Mouse (Mus musculus) C2C12 (cell line): ENCODE measurements at regions not wholly inside any gene's neighbourhood (a gene's known extent, or its start where the extent isn't known, plus 50 kb on each side); places are given as distances from the start of the nearest gene placed in this dataset.

Experiments used
- H3K27me3 ChIP-seq: one replicate; pipeline ENCODE4 v1.6.1; 2011; ENCODE audit not compliant: control insufficient read depth, insufficient read depth, insufficient read length
- H3K36me3 ChIP-seq: one replicate; pipeline ENCODE4 v1.6.1; 2011; ENCODE audit not compliant: control insufficient read depth, insufficient read depth
- H3K4me3 ChIP-seq: one replicate; pipeline ENCODE4 v1.5.1; 2011; ENCODE audit warnings: mild to moderate bottlenecking, control low read depth; ENCODE audit not compliant: poor library complexity, insufficient read depth, severe bottlenecking
- H3K79me2 ChIP-seq: one replicate; pipeline ENCODE4 v1.6.1; 2011; ENCODE audit not compliant: control insufficient read depth, insufficient read depth
- H3K79me3 ChIP-seq: one replicate; pipeline ENCODE4 v1.6.1; 2011; ENCODE audit warnings: low read depth, control low read depth
- H3ac ChIP-seq: one replicate; pipeline ENCODE3; 2011; ENCODE audit warnings: low read depth; ENCODE audit not compliant: control insufficient read depth, insufficient read length
- CEBPB ChIP-seq: IDR thresholded peaks from one replicate; pipeline ENCODE4 v1.6.1; 2011; ENCODE audit warnings: low read depth, mild to moderate bottlenecking, control low read depth, moderate library complexity
- CTCF ChIP-seq: IDR thresholded peaks from one replicate; pipeline ENCODE4 v1.5.1; 2011; ENCODE audit not compliant: control insufficient read depth, insufficient read depth, insufficient read length
- FOSL1 ChIP-seq: IDR thresholded peaks from one replicate; pipeline ENCODE4 v1.8.0; 2011; ENCODE audit warnings: mild to moderate bottlenecking, low read length; ENCODE audit not compliant: poor library complexity, insufficient read depth, severe bottlenecking
- MAX ChIP-seq: IDR thresholded peaks from one replicate; pipeline ENCODE4 v1.6.1; 2011; ENCODE audit warnings: mild to moderate bottlenecking, control low read depth
- MYOD1 ChIP-seq: IDR thresholded peaks from one replicate; pipeline ENCODE4 v1.6.1; 2011; ENCODE audit warnings: low read depth; ENCODE audit not compliant: control insufficient read depth, insufficient read length
- MYOG ChIP-seq: IDR thresholded peaks from one replicate; pipeline ENCODE4 v1.6.1; 2011; ENCODE audit not compliant: control insufficient read depth, insufficient read length; ENCODE audit errors: extremely low read depth
- USF1 ChIP-seq: IDR thresholded peaks from one replicate; pipeline ENCODE4 v1.6.1; 2011; ENCODE audit warnings: low read depth, mild to moderate bottlenecking, control low read depth, moderate library complexity

DNA sequence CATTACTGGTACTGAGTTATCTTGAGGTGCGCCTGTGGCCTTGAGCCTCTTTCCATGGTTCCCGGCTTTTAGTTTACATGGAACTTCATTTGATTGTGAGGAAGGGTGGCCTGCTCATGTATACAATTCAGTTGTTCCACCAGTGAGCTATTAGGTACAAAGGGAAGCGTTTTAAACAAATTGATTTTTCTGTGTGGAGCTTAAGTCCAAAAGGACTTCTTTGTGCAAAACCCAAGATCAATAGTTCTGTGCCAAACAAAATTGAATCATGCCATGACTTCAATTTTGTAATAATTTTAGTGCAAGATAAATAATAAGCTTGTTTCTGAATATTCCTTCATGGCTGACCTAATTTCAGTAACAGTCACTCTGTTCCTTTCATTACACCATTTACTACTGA, 674.3 kb upstream of the Adgrl2 start:
- Histone ChIP-seq H3K27me3 (no peaks in the 10 kb centered on the region), H3K4me3 (no peak overlapping the region), H3ac (no peak overlapping the region), H3K36me3 (no peaks in the 10 kb centered on the region), H3K79me3 (no peaks in the 10 kb centered on the region), H3K79me2 (no peaks in the 10 kb centered on the region)
- TF ChIP-seq MYOD1: no peak
- TF ChIP-seq CEBPB: no peak
- no peak for TF ChIP-seq CTCF
- TF ChIP-seq MAX: no peak
- no peak for TF ChIP-seq MYOG
- TF ChIP-seq FOSL1: no peak
- TF ChIP-seq USF1: no peak

DNA sequence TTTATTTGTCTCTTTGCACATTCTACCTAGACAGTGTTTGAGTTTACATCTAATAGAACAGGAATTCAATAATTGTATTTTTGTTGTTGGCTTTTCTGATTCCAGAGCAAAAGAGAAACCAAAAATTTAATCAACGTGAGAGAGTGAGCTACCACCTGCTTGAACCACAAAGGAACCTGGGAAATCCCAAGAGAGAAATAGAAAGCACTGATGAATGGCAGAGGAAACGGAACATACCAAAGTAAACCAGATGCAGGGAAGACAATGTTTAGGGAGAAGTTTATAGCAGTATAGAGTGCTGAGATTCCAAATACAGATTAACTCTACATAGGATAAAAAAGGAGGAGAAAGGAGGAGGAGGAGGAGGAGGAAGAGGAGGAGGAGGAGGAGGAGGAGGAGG, 648.0 kb upstream of the Adgrl2 start:
- Histone ChIP-seq H3K36me3 (no peaks in the 10 kb centered on the region), H3ac (no peak overlapping the region), H3K79me3 (no peaks in the 10 kb centered on the region), H3K4me3 (no peak overlapping the region), H3K79me2 (no peaks in the 10 kb centered on the region), H3K27me3 (no peaks in the 10 kb centered on the region)
- no peak for TF ChIP-seq MYOG
- TF ChIP-seq MAX: no peak
- no peak for TF ChIP-seq CEBPB
- no peak for TF ChIP-seq CTCF
- no peak for TF ChIP-seq USF1
- no peak for TF ChIP-seq MYOD1
- no peak for TF ChIP-seq FOSL1

DNA sequence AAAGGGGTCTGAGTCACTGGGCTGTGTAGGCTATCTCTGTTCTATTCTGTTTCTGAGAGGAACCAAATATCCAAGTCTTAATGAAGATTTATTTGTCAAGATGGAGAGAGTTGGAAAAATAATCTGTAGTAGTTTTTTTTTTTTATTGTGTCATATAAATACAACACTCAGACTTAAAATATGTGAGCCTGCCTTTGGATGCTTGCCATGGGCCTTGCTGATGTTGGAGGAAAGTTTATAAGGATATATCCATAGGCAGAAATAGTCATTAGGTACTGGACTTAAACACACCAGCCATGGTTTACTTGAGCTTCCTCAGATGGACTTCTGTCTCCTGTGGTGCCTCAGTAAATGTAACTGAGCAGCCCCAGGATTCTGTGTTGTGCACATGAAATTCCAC, 635.8 kb upstream of the Adgrl2 start:
- Histone ChIP-seq H3K4me3 (no peak overlapping the region), H3K36me3 (no peaks in the 10 kb centered on the region), H3K79me2 (no peaks in the 10 kb centered on the region), H3ac (no peak overlapping the region), H3K79me3 (no peaks in the 10 kb centered on the region), H3K27me3 (no peaks in the 10 kb centered on the region)
- TF ChIP-seq MYOG (no peak), FOSL1 (no peak), USF1 (no peak), MYOD1 (no peak), MAX (no peak), CEBPB (no peak), CTCF (no peak)

DNA sequence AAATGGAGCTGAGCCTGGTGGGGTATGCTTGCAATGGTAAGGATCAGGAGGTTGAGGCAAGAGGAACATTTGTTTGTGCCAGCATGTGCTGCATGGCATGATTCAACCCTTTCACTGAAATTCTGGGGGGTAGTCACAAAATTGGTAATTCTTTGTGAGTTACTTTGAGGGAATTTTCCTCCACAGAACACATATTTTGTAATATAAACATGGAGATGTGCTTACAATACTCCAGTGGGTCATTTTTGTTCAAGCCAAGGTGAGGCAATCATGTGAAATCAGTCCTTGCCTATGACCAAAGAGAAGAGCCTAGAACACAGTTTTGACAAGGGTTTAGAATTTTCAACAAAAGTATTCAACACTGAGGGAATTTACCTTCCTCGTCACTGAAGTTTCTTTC, 635.1 kb upstream of the Adgrl2 start:
- Histone ChIP-seq H3K79me2 (no peaks in the 10 kb centered on the region), H3K79me3 (no peaks in the 10 kb centered on the region), H3K36me3 (no peaks in the 10 kb centered on the region), H3K4me3 (no peak overlapping the region), H3K27me3 (no peaks in the 10 kb centered on the region), H3ac (no peak overlapping the region)
- TF ChIP-seq MYOD1 (no peak), FOSL1 (no peak), CTCF (no peak), USF1 (no peak), MAX (no peak), CEBPB (no peak), MYOG (no peak)

DNA sequence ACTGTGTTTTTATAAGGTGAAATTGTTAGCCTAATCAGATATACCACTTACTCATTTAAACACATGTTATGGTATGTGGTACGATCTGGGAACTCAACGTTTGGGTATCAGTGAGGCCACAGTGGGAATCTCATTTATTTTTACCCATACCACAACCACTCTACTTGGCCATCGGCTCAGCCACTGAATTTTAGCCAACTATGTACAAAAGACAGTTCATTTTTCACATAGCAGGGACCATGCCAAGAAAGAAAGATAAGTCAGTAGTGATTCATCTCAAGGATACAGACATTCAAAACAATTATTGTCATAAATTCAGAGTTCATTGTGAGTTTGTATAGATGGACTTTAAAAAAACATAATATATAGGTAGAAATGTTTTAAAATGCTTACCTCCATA, 634.7 kb upstream of the Adgrl2 start:
- H3K79me2 ChIP-seq: no peaks in the 10 kb centered on the region
- TF ChIP-seq MYOD1 (no peak), CTCF (no peak), CEBPB (no peak), MYOG (no peak), USF1 (no peak), FOSL1 (no peak), MAX (no peak)
- no peaks in the 10 kb centered on the region for H3K36me3 ChIP-seq
- H3K79me3 ChIP-seq: no peaks in the 10 kb centered on the region
- no peaks in the 10 kb centered on the region for H3K27me3 ChIP-seq
- H3ac ChIP-seq: no peak overlapping the region
- H3K4me3 ChIP-seq: no peak overlapping the region

DNA sequence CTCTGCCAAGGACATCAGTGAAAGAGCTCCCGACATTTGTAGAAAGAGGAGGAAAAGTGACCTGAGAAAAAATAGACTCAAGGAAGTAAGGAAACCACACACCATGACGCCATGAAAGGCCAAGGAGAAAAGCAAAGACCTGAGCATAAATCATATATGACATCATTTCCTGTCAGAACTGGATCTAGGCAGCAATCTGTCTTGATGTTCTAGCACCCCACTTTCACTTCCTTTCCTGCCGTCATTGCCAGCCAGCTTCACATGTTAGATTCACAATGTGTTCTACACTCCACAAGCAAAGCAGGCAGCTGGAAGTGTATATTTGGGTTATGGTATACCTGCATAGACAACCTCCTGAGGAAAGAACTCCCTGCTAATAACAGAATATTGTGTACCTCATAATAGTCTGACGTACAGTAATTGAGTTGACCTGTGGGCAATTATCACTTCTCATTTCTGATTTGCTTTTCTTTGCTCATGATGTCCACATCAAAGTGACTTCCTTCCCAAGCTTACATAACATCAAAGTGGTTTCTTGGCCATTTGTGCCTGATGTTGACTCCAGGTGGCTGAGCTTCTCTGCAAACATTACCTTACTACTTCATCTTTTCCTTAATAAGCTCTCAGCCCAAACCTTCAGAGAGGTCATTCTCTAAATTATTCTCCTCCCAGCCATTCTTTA, 633.6 kb upstream of the Adgrl2 start:
- no peaks in the 10 kb centered on the region for H3K36me3 ChIP-seq

More for the DNA sequence above, 633.6 kb upstream of the Adgrl2 start:
- no peaks in the 10 kb centered on the region for H3K27me3 ChIP-seq
- H3K79me3 ChIP-seq: no peaks in the 10 kb centered on the region
- no peak for TF ChIP-seq MYOD1
- TF ChIP-seq MYOG: no peak
- no peak for TF ChIP-seq FOSL1
- TF ChIP-seq USF1: no peak
- TF ChIP-seq CTCF: no peak
- TF ChIP-seq MAX: no peak
- TF ChIP-seq CEBPB: no peak
- no peak overlapping the region for H3K4me3 ChIP-seq
- no peak overlapping the region for H3ac ChIP-seq
- H3K79me2 ChIP-seq: no peaks in the 10 kb centered on the region
